Mouse (Mus musculus): ENCODE data around the gene H2-M10.2.

The H2-M10.2 gene

DNA sequence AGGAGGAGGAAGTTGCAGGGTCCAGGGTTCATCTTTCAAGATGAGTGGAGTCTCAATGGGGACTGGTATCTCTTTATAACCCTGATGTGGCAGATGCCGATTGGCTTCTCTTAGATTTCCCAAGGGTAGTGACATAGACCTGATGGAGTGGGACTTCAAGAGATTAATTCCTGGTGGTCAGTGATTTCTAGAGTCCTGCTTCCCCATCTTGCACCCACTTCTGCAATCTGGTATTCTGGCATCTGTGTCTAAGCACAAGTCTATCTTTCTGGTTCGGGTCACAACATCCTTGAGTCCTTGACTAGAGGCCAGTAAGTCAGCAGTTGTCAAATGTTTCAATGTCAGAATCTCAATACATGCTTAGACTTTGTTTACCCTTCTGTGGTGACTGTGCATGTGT lies at the start of gene H2-M10.2:
TSS of gene H2-M10.2 (minus strand) at position 101 of the 400 bp plus-strand sequence.
- DNase-seq (ENCODE audit: low spot score in 2 of 2), result no peak

GRCm38 (mm10) chr17:36326055-36326454 lies 39.8 kb upstream of the H2-M10.2 start, which contains the start of gene H2-M10.1:
H2-M10.1 (minus strand) TSS chr17:36326155.
- DNase-seq (ENCODE audit: low spot score in 2 of 2), result no peak

DNA sequence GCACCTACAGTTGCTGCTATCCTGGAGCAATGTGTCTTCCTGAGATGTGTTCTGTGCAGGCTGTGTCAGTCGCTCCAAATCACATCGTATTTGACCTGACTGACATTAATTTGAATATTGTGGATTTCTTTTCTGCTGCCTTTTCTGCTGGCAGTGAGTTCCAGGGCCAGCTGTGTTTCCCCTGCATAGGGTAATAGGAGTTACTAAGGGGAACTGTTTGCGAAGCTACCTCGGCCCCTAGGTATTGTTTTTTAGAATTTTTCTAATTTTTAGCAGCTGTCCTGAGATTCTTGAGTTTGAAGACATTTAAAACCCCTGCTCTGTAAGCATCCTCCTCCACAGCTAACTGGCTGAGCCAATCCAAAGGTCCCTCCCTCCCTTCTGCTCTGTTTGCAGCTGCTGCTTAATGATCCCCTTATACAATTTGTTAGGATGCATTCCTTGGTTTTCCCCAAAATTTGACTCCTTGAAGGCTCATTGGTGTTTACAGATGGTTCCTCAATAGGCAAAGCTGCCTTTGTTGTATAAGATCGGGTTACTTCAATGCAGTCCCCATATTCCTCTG lies 29.5 kb upstream of the H2-M10.2 start:
- no peak for DNase-seq (ENCODE audit: low spot score in 2 of 2)

- peak; percentile 60 to 68 for DNase-seq (ENCODE audit: low spot score in 2 of 2)
These were observed 28.9 kb upstream of the H2-M10.2 start for GRCm38 (mm10) chr17:36315041-36315688.

- no peak for DNase-seq (ENCODE audit: low spot score in 2 of 2)
These were observed 28.2 kb upstream of the H2-M10.2 start for GRCm38 (mm10) chr17:36314511-36314910.

DNA sequence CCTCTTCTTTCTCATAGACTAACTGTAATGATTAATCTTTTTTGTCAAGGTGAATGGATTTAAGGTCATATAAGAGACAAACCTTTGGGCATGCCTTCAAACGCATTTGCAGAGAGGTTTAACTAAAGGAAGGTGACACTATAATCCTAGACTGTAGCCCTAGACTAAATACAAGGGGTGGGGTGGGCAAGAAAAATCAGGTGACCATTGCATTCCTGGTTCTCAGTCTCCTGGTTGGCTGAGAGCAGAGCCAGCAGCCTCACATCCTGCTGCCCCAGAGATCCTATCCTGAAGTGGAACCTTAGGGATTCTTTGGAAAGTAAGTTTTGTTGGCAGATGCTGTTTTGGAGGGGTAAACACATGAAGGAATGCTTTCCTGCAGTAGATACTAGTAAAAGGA lies 23.0 kb upstream of the H2-M10.2 start:
- DNase-seq (ENCODE audit: low spot score in 2 of 2), result no peak

GRCm38 (mm10) chr17:36308855-36309254 lies 22.6 kb upstream of the H2-M10.2 start:
- DNase-seq (ENCODE audit: low spot score in 2 of 2), result peak; percentile 51 to 55

DNA sequence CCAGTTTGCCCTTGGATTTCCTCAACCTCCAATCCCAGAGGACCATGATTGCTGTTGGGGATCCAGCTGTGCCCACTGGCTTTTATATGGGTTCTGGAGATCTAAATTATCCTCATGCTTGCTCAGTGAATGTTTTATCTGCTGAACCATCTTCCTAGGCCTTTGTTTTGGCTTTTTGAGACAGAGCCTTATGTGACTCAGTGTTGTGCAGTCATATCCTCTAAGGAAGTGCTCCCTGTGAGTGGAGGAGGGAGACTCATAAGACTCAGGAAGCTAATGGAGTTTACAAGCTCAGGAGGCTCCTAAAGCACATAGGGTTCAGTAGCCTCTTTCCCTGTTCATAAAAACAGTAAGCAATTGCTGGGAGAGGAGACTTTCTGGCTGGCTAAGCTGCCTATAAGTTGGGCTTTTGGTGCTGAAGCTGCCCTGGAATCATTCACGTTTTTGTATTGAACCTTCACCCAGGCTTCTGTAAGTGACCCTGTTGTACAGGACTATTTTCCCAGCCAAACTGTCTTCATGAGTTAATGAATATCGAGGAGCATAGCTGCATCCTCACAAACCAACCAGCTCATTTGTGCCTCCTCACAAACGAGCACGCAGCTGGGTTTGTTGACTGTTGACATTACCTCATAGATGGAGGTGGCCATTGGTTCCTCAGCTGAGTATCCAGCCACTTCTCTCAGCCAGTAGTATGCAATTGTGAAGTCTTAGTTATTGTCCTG lies 4.6 kb downstream of the H2-M10.2 start:
- DNase-seq (ENCODE audit: low spot score in 2 of 2), result no peak

DNA sequence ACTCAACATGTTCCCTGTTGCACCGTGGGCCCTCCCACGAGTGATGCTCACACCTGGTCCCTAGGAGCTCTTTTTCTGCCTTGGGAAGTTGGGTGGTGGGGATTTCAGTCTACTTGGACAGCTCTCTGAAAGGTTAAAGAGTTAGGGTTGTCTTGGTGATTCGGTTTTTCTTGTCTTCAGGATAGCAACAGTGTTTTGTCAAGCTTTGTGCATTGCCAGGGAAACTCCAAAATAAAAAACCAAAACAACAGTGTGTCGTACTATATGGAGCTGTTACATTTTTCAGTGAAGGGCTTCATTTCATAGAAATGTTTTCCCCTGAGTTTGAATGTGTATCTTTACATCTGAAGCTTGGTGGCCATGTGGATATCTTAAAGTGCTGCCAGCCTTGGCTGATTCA lies 11.5 kb downstream of the H2-M10.2 start:
- no peak for DNase-seq (ENCODE audit: low spot score in 2 of 2)

- DNase-seq (ENCODE audit: low spot score in 2 of 2), result no peak
These were observed 12.5 kb downstream of the H2-M10.2 start for GRCm38 (mm10) chr17:36273796-36274195.

- DNase-seq (ENCODE audit: low spot score in 2 of 2), result no peak
These were observed 13.5 kb downstream of the H2-M10.2 start for GRCm38 (mm10) chr17:36272643-36273366.

DNA sequence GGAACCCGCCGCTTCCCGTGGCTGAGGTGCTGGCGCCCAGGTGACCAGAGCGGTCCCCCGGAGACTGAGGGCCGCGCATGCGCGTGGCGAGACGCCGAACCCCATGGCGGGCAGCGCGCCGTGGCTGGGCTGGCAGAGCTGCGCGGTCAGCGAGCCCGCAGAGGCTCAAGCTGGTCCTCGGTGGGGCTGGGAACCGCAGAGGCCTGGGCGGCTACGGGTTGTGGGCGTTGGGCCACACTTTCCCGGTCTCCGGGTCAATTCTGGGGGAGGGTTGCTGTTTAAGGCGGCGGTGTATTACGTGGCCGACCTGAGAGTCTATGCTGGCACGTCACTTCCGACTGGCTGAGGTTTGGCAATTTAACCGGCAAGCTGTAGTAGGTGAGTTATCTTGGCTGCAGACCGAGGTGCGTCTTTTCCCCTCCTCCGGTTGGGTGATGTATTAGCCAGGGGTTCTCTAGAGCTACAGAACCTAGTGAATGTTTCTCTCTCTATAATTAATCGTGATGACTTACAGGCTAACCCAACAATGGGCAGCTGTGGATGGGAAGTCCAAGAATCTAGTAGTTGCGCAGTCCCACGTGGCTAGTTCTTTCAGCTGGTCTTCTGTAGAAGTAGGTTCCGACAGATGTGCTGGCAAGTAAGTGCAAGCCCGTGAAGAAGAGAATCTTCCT lies 14.6 kb downstream of the H2-M10.2 start, which contains the start of gene Trim39:
TSS of gene Trim39 (minus strand) at position 662 of the 671 bp plus-strand sequence.
- DNase-seq (ENCODE audit: low spot score in 2 of 2), result peak; percentile 79

DNA sequence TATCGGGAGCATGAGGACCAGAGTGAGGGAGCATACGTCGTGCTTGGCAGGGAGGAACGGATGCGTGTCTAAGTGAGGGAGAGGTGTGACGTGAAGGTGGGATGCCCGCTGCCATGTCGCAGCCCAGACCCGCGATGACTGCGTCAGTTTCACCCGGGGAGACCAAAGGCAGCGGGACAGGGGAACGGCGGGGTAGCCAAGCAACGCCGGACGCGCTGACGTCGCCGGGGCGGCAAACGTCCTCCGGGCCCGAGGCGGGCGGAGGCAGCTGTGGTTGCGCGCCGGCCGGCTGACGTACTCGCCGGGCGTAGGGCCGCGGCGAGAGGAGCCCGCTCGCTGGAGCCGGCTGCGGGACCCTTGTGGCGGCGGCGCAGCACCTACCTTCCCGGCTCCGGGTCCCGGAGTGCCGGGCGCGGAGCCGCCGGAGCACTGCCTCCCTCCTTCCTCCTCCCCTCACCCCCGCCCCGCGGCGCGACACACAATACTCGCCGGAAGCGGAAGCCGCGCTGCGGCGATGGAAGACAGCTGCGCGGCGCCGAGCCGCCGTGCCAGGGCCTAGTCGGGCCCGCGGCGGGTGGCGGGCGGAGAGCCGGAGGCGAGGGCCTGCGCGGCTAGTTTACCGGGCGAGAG lies 15.2 kb downstream of the H2-M10.2 start:
- DNase-seq (ENCODE audit: low spot score in 2 of 2), result peak; percentile 84 to 87

DNA sequence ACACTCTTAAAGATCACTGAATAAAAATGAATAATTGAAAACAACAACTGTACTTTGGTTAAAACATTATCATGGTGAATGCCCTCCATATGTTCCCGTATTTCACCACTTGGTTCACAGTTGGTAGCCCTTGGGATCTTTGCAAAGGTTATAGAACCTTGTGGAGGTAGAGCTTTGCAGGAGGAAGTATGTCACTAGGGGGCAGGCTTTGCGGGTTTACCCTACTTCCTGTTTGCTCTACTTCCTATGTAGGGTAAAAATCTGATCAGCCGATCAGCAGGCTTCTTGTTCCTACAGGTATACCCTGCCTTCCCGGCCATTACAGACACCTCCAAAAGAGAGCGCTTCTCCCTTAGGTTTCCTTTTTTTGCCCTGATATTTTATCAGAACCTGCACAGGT lies 20.5 kb downstream of the H2-M10.2 start:
- no peak for DNase-seq (ENCODE audit: low spot score in 2 of 2)

DNA sequence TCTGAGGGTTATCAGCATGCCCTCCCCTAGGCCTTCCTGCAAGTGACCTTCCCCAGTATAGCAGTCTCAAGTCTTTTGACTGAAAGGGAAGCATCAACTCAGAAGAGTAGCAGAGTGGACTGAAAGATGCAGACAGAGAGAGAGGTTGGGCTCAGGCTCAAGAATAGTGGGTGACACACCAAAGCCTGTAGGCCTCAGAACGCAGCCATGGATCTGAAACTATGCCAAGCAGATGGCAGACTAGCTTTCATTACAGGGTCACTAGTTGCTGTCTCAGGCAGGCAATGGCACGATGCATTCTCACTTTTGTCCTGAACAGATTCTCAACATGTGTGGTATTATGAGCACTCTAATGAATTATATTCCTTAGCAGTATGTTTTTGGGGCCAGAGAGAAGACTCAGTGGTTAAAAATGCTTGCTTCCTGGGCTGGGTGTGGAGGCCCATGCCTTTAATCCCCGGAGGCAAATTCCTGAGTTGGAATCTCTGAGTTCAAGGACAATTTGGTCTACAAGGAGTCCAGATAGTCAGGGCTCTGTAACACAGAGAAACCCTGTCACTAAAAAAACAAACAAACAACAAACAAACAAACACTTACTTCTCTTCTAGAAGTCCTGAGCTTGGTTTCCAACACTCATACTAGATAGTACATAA lies 21.9 kb downstream of the H2-M10.2 start:
- DNase-seq (ENCODE audit: low spot score in 2 of 2), result no peak

GRCm38 (mm10) chr17:36261511-36262166 lies 24.7 kb downstream of the H2-M10.2 start:
- no peak for DNase-seq (ENCODE audit: low spot score in 2 of 2)

DNA sequence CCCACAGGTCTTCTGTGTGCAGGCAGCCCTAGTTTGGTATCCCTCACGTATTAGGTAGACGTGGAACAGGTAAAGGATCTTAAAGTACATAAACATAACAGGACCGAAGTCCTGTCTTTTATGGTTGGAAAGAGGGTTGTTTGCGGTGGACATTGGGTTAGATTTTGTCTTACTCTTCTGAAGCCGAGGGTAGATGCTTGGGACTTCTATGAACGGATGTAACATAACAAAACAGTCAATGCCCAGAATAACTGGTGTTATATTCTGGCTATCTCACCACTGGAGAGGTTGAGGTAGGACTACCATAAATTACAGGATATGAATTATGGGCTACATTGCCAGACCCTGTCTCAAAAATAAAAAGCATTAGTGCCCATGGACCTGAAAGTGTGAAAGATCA lies 28.3 kb downstream of the H2-M10.2 start, which contains the start of gene Rpp21:
TSS of gene Rpp21 (minus strand) at position 101 of the 400 bp plus-strand sequence.
- no peak for DNase-seq (ENCODE audit: low spot score in 2 of 2)

DNA sequence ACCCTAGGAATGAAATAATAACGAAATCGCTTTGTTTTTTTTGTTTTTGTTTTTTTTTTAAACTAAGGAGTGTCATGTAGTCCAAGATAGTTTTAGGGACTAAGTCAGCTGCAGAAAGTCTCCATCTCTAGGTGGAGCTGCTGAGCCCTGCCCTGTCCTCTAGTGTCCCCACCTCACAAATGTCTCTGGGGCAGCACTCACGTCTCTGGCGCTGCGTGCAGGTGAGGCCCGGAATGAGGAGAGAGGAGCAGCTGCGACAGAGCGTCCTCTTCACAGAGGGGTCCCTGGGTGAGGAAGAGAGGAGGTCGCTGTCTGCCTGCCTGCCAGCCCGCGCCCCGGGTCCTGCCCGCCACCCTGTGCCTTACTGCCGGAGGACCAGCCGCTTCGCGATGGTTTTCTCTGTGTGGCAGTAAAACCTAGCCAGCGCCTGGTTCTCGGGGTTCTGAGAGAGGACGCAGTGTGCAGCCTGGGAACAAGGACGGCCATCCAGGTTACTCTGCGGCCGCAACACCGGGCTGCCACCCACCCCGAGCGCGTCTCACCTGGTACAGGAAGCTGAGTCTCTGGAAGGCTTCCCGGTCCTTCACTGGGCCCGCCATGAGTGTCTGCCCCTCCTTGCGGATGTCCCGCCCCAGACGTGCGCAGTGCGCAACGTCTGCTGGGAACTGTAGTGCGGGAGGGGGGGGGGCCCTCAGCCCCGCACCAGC lies 28.9 kb downstream of the H2-M10.2 start:
- peak; percentile 67 to 75 for DNase-seq (ENCODE audit: low spot score in 2 of 2)

DNA sequence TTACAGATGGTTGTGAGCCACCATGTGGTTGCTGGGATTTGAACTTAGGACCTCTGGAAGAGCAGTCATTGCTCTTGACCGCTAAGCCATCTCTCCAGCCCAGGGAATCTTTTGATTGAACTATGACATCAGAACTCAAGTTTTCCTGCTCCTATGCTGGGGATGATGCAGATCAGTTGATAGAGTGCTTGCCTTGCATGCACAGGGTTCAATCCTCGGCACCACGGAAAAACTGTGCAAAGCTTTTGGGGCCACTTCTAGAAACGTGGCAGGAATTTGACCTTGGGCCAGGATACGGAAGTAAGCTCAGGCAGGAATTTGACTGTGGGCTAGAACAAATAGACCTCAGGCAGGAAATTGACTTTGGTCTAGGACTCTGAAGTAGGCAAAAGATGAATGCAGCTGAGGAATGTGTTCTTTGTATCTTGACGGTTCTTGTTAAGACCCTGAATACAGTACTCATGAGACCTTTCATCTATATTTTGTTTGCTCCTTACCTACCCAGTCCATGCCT lies 33.1 kb downstream of the H2-M10.2 start:
- no peak for DNase-seq (ENCODE audit: low spot score in 2 of 2)
